Mouse (Mus musculus): ENCODE results near the gene Gtf2e1.

Gtf2e1 gene

GRCm38 (mm10) chr16:37550266-37550665 is 10.7 kb upstream of the Gtf2e1 start:
- in situ Hi-C loops (cut with MboI; ENCODE audit: low sequenced_read_pairs) = no loop called here

- in situ Hi-C loops (cut with MboI; ENCODE audit: low sequenced_read_pairs) = no loop called here
Observed at GRCm38 (mm10) chr16:37546312-37546711, 6.7 kb upstream of the Gtf2e1 start.

DNA sequence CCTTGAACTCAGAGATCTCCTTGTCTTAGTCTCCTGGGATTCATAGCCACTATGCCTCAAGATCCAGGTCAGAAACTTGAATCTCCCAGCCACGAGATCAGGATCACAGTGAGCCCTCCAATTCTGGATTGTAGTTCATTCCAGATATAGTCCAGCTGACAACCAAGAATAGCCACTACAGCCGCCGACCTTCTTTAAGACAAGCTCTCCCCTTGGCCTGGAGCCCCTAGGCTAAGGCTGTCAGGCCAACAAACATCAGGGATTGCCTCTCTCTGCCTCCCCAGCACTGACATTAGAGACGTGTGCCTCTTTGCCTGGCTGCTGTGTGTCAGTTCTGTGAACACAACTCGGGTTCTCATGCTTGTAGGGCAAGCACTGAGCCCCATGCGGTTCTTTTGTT is 1.2 kb upstream of the Gtf2e1 start:
- in situ Hi-C loops (cut with MboI; ENCODE audit: low sequenced_read_pairs) = no loop called here

GRCm38 (mm10) chr16:37539240-37539610 is 364 bp downstream of the Gtf2e1 start:
- in situ Hi-C loops (cut with MboI; ENCODE audit: low sequenced_read_pairs) = no loop called here

GRCm38 (mm10) chr16:37533369-37534068 is 6.1 kb downstream of the Gtf2e1 start:
- in situ Hi-C loops (cut with MboI; ENCODE audit: low sequenced_read_pairs) = no loop called here

DNA sequence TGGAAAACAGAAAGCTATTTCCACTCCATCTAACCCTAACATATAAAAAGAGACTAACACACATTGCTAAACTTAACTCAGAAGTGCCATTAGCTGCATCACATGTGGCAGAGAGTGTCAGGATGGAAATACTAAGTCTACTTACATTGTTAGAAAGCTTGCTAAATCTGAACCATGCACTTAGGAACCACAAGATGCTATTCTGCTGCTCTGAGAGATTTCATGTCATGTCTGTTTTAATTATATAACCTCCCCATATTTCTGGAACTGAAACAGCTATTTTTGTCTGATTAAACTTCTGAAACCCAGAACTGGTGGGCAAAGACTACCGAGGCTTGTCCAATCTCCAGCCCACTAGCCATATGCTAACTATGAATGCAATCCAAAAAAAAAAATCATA is 7.5 kb downstream of the Gtf2e1 start:
- in situ Hi-C loops (cut with MboI; ENCODE audit: low sequenced_read_pairs) = no loop called here

GRCm38 (mm10) chr16:37530170-37530569 is 9.4 kb downstream of the Gtf2e1 start:
- in situ Hi-C loops (cut with MboI; ENCODE audit: low sequenced_read_pairs) = no loop called here

DNA sequence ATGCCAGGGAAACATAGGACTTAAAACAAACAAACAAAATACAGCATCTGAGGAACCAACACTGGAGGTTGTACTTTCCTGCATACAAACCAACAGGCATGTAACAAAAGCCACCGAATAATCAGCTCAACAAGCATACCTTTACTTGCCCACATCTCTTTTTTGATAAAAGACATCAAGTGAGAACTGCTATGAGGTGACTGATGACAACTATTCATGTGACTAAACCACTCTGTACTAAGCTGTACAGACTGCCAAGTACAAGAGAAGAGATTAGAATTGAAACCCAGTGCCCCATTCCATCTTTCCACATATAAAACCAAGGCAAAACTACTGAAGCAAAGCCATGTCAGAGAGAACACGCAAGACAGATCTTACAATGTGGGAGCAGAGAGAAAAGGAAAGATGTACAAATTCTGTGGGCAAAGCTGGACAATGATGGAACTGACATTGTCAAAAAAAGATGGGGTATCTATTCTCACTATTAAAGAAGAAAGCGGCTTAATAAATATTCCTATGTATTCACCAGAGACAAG is 12.8 kb downstream of the Gtf2e1 start:
- in situ Hi-C loops (cut with MboI; ENCODE audit: low sequenced_read_pairs) = no loop called here

- in situ Hi-C loops (cut with MboI; ENCODE audit: low sequenced_read_pairs) = no loop called here
Observed at GRCm38 (mm10) chr16:37525121-37525520, 14.5 kb downstream of the Gtf2e1 start.

GRCm38 (mm10) chr16:37522100-37522697 is 17.4 kb downstream of the Gtf2e1 start:
- in situ Hi-C loops (cut with MboI; ENCODE audit: low sequenced_read_pairs) = no loop called here

DNA sequence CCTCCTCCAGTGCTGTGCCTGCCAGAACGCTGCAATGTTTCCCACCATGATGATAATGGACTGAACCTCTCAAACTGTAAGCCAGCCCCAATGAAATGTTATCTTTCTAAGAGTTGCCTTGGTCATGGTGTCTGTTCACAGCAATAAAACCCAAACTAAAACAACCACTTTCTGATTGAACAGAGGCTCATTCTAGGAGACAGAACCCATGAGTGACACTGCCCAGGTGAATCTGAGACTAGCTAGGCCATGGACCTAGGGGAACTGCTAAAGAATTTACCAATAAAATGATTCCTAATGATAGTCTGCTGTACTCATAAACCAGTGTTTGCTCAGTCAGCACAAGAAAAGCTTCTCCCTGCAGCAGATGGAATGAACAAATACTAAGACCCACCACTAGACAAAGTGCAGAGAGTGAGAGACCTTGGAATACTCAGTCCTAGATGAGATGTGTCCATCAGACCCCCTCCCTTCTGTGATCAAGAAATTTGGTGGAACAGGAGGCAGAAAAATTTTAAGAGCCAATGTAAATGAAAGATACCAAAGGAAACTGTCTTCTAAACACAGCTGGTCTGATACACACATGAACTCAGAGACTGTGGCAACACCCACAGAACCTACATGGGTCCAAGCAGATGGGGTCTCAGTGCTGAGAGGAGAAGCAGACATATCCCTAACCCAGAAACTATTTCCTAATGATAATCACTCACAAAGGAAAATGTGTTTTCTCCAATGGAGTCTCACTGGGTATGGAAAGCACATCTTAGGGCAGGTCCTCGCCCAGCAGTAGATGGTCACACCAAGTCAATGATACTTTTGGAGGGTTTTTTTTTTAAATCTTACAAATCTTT is 19.2 kb downstream of the Gtf2e1 start:
- in situ Hi-C loops (cut with MboI; ENCODE audit: low sequenced_read_pairs) = no loop called here

DNA sequence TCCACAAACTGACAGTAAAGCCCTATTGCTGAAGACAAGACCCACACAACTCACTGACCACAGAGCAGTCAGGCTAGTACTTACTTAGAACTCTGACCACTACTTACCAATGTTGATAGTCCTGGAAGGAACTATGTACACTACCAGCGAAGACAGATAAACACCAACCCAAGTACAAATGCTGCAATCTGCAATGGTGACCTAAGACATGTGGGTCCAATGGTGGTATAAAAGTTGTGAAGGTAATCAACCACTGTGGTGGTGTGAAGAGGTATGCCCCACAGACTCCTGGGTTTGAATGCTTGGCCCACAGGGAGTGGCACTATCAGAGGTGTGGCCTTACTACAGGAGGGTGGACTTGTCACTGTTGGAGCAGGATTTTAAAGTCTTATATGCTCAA is 19.9 kb downstream of the Gtf2e1 start:
- in situ Hi-C loops (cut with MboI; ENCODE audit: low sequenced_read_pairs) = no loop called here

- in situ Hi-C loops (cut with MboI; ENCODE audit: low sequenced_read_pairs) = no loop called here
Observed at GRCm38 (mm10) chr16:37518662-37519061, 20.9 kb downstream of the Gtf2e1 start.

- in situ Hi-C loops (cut with MboI; ENCODE audit: low sequenced_read_pairs) = no loop called here
Observed at GRCm38 (mm10) chr16:37517596-37518211, 21.9 kb downstream of the Gtf2e1 start.

GRCm38 (mm10) chr16:37516376-37516993 is 23.1 kb downstream of the Gtf2e1 start:
- in situ Hi-C loops (cut with MboI; ENCODE audit: low sequenced_read_pairs) = no loop called here

GRCm38 (mm10) chr16:37514644-37515043 is 24.9 kb downstream of the Gtf2e1 start:
- in situ Hi-C loops (cut with MboI; ENCODE audit: low sequenced_read_pairs) = no loop called here

DNA sequence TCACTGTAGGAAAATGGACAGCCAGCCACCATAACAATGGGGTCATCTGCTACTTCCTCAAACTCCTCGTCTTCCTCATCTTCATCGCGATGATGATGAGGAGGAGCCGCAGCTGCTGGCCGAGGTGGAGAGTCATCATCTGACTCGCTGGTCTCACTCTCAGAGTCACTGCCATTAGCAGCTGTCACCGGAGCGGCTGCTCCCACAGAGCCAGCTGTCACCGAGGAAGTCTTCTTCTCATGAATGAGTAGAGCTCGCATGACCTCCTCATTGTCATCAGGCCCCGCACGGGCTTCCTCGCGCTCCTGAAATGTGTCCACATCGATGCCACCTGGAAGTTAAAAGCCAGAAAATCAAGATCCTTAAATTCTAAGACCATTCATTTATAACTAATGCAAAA is 28.1 kb downstream of the Gtf2e1 start:
- in situ Hi-C loops (cut with MboI; ENCODE audit: low sequenced_read_pairs) = no loop called here

DNA sequence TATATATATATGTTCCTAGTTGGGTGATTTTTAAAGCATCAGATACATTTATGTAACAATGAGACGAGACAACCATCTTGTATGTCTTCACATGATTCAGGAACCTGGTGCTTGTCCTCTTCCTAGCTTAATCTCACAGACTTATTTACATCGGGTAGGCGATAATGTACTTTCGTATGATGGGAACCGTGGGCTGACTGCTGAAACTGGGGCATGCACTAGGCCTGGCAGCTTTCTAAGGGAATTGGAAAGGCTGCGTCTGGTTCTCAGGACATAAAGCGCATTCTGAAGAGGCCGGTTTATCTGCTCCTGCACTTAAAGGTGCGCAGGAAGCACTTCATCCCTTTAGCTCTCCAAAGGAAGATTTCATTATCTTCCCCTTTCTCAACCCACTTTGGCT is 32.8 kb downstream of the Gtf2e1 start:
- in situ Hi-C loops (cut with MboI; ENCODE audit: low sequenced_read_pairs) = no loop called here

- in situ Hi-C loops (cut with MboI; ENCODE audit: low sequenced_read_pairs) = no loop called here
Observed at GRCm38 (mm10) chr16:37504517-37504916, 35.1 kb downstream of the Gtf2e1 start.

DNA sequence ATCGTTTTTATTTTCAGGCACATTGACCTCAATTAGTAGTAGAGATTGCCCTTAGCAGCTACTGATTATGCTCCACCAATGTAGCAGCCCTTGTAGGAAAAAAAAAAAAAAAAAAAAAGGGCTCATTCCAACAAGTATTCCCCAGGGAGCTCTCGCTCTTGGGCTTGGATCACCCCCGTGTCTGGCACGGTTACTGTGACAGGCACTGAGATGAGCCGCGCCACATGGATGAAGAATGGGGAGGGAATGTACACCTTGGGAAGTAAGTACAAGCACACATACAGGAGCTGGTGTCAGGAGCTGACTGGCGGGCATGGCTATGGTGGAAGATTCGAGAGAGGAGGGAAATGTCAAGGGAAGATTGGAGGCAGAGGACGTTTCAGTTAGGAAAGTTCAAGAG is 41.0 kb downstream of the Gtf2e1 start:
- in situ Hi-C loops (cut with MboI; ENCODE audit: low sequenced_read_pairs) = no loop called here

GRCm38 (mm10) chr16:37495017-37495416 is 44.6 kb downstream of the Gtf2e1 start:
- in situ Hi-C loops (cut with MboI; ENCODE audit: low sequenced_read_pairs) = no loop called here
